In genomic region chr9:102255803-102256202, GRCm38 (mm10) we compare ENCODE assay signal across 11 mouse cellular contexts.
DNase-seq lines count a peak whose midpoint lies in the region.
"Had no signal": no experiment of that assay in that cellular context is flagged by ENCODE, and none has a peak within 500 bp of the region (broad histone marks: within the 10 kb centered on the region; RNA-seq: fewer than 3 reads in every experiment).

No protein-coding gene starts in this region.

- DNase-seq in cerebellum, postnatal 14 days = peak; percentile 44 to 55
- DNase-seq in cerebellum, adult 11 months = no peak
- peak; percentile 23 for DNase-seq in layer of hippocampus, adult 11-12 months (ENCODE audit: low spot score)
- no peak for DNase-seq in layer of hippocampus, postnatal 25 days (ENCODE audit: extremely low spot score in 1 of 2, low spot score in 1 of 2)
- DNase-seq in brain, adult 2 months (ENCODE audit: low read depth, low spot score) = peak; percentile 47
- DNase-seq in layer of hippocampus, adult 9-11 months = peak; percentile 33
- no peak for DNase-seq in kidney, adult 11 months
- DNase-seq in spleen, postnatal 36 days (ENCODE audit: low spot score in 2 of 2) = no peak
- DNase-seq: adrenal gland, postnatal 10 days; gastrocnemius, postnatal 25 days; heart, postnatal 36 days had no signal

Comparison
In these comparisons a context has a peak if more than half of its experiments do, and no peak if none do; other contexts are left out.
1. DNase-seq: peak in cerebellum, postnatal 14 days (2 of 2), layer of hippocampus, adult 11-12 months (single experiment), brain, adult 2 months (single experiment) and layer of hippocampus, adult 9-11 months (single experiment); none in cerebellum, adult 11 months (single experiment), layer of hippocampus, postnatal 25 days (0 of 2), kidney, adult 11 months (single experiment) and spleen, postnatal 36 days (0 of 2).